Mouse (Mus musculus) heart, adult 2 months (tissue): Measurements from ENCODE around the gene Magt1.

Experiments
- CTCF ChIP-seq: fragments of 200-600 bp; IDR thresholded peaks from 2 replicates; pipeline ENCODE4 v1.8.1; 2022; ENCODE audit warnings: antibody characterized with exemption, mild to moderate bottlenecking, moderate library complexity
- EP300 ChIP-seq: fragments of 200-500 bp; IDR thresholded peaks from 2 replicates; pipeline ENCODE4 v1.6.1; 2011; ENCODE audit warnings: low read depth, low read length, control low read depth; ENCODE audit not compliant: insufficient read depth

DNA sequence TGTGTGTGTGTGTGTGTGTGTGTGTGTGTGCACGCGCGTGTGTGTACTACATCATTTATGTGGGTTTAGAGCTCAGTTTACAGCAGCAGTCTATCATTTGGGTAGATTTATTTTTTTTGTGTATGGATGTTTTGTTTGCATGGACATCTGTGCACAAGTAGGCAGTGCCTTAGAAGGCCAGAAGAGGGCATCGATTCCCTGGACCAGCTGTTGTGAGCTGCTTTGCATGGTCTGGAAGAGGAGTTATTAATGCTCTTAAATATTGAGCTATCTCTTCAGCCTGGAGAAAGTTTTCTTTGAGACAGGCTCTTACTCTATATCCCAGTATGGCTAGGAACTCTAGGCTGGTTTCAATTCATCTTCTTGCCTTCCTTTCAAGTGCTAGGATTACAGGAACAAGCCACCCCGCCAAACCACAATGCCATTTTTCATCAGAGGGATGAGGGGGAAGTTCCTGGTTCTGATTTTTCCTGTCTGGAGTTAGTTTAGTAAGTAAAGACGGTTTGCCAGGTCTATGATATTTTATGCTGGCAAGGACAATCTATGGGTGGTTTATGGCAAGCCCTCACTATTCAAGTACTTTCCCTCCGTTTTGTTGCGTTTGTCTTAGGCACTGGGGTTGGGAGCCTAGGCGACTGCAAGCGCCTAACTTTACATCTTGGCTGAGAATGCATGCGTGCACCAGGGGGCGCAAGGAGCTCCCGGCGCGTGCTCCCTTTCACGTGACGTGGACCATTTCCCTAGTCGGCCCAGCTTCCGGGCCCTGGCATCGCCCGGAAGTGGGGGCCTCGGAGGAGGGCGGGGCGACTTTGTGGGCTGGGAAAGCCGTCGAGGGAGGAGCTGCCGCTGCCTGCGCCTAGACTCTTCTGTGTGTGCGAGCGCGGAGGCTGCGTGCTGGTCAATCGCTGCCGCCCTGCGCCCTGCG is 15.0 kb upstream of the Magt1 start, which contains the start of gene Atp7a:
- TF ChIP-seq EP300 (peak; percentile 34; the same call in 1 of the 2 replicates), CTCF (peak; percentile 71)
